8 mouse cellular contexts compared by ENCODE assay signal in the genomic region with DNA sequence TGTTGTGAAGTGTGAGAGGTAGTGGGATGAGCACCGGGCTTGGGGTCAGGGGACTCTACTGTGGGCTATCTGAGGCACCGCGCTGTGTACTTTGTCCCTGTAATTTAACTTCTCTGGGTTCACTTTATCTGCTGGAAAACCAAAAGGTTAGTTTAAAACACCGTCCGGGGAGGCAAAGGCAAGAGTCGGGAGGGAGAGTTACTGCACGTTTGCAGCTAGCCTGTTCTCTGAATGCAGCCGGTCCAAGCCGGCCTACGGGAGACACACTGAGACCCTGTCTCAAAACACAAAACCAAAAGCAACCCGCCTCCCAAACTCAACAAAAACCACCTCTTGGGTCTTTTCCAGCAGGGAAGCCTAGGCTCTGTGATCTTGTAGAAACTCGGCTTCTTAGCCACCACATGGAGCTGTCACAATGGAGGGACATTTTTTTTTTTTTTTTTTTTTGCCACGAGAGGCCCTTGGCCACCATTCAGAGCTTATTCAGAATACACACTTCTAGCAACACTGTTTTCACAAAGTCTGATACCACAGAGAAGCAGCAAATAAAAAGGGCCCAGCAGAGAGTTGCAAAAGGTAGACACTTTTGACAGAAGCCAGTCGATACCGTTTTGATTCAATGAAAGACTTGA. TPM values are rescaled to one million over a fixed set of nuclear protein-coding genes. Genes with fewer than 3 reads are reported as not detected.
DNase-seq lines count a peak whose midpoint lies in the region; ATAC-seq and TF ChIP-seq lines count a peak whose summit lies in the region.

No protein-coding gene starts in this region.

- no peak for TF ChIP-seq CTCF in midbrain, postnatal 0 days (IDR thresholded peaks at IDR 0.05)

- no peak for ATAC-seq in heart, embryonic 13.5 days (ENCODE audit: extremely low read depth, insufficient number of reproducible peaks, low FRiP score, low TSS enrichment)
- no peak for ATAC-seq in intestine, embryonic 15.5 days
- ATAC-seq in midbrain, postnatal 0 days (ENCODE audit: low FRiP score), result no peak

- H3K27ac ChIP-seq in heart, embryonic 13.5 days (replicated peaks), result peak overlapping the region; percentile 99
- H3K27ac ChIP-seq in intestine, embryonic 15.5 days, result peak overlapping the region; percentile 96
- H3K27ac ChIP-seq in midbrain, postnatal 0 days (ENCODE audit: low read depth, low read length), result peak overlapping the region; percentile 51; the same call in 1 of the 2 replicates

- H3K4me2 ChIP-seq in heart, embryonic 13.5 days, result peak overlapping the region; percentile 94
- H3K4me2 ChIP-seq in intestine, embryonic 15.5 days (replicated peaks), result peak overlapping the region; percentile 79
- peak overlapping the region; percentile 78 for H3K4me2 ChIP-seq in midbrain, postnatal 0 days (ENCODE audit: low read depth, low read length, poor library complexity, severe bottlenecking)

- peak overlapping the region; percentile 99 for H3K9ac ChIP-seq in heart, embryonic 13.5 days
- peak overlapping the region; percentile 99 for H3K9ac ChIP-seq in intestine, embryonic 15.5 days
- H3K9ac ChIP-seq in midbrain, postnatal 0 days (replicated peaks; ENCODE audit: low read length, poor library complexity, severe bottlenecking), result no peak overlapping the region; the same call in 1 of the 2 replicates

- 2% methylated on average over 15 of the region's 15 CpGs for WGBS in heart, embryonic 13.5 days
- WGBS in intestine, embryonic 15.5 days, result 4% methylated on average over 15 of the region's 15 CpGs
- WGBS in midbrain, postnatal 0 days, result 5% methylated on average over 15 of the region's 15 CpGs

- no peak for DNase-seq in heart, adult 18-20 months
- DNase-seq in embryo, embryonic 9.5 days (ENCODE audit: extremely low spot score), result peak; percentile 39
- DNase-seq in midbrain, postnatal 0 days (ENCODE audit: low spot score), result peak; percentile 55
- no peak for DNase-seq in urinary bladder, postnatal 10 days (ENCODE audit: low spot score)
- DNase-seq in layer of hippocampus, adult 8-10 months (ENCODE audit: low spot score in 2 of 2), result no peak
- DNase-seq in right cerebral cortex, postnatal 10 days (ENCODE audit: low spot score in 2 of 2), result no peak

- H3K27me3 ChIP-seq in heart, embryonic 13.5 days (replicated peaks), result no peaks in the 10 kb centered on the region
- no peaks in the 10 kb centered on the region for H3K27me3 ChIP-seq in intestine, embryonic 15.5 days (replicated peaks)
- H3K27me3 ChIP-seq in midbrain, postnatal 0 days (ENCODE audit: insufficient read depth, low read length), result no peaks in the 10 kb centered on the region

- H3K4me1 ChIP-seq in heart, embryonic 13.5 days, result peaks cover 42% of the 10 kb centered on the region
- H3K4me1 ChIP-seq in intestine, embryonic 15.5 days (replicated peaks), result peaks cover 22% of the 10 kb centered on the region
- H3K4me1 ChIP-seq in midbrain, postnatal 0 days (ENCODE audit: insufficient read depth, low read length), result peaks cover 11% of the 10 kb centered on the region; the same call in 1 of the 2 replicates

- peaks cover 7% of the 10 kb centered on the region for H3K36me3 ChIP-seq in heart, embryonic 13.5 days
- no peaks in the 10 kb centered on the region for H3K36me3 ChIP-seq in intestine, embryonic 15.5 days
- H3K36me3 ChIP-seq in midbrain, postnatal 0 days (ENCODE audit: insufficient read depth, low read length), result no peaks in the 10 kb centered on the region

- H3K4me3 ChIP-seq in heart, embryonic 13.5 days, result peak overlapping the region; percentile 96
- peak overlapping the region; percentile 83 for H3K4me3 ChIP-seq in intestine, embryonic 15.5 days (replicated peaks)
- H3K4me3 ChIP-seq in midbrain, postnatal 0 days (ENCODE audit: low read depth, low read length), result peak overlapping the region; percentile 69

- H3K9me3 ChIP-seq in heart, embryonic 13.5 days, result peaks cover 5% of the 10 kb centered on the region; the same call in 1 of the 2 replicates
- H3K9me3 ChIP-seq in intestine, embryonic 15.5 days, result no peaks in the 10 kb centered on the region
- no peaks in the 10 kb centered on the region for H3K9me3 ChIP-seq in midbrain, postnatal 0 days (ENCODE audit: low read length)

RNA-seq across cellular contexts. Expression of a gene that starts 2.2 kb away (rescaled TPM):
- 35.1 and 35.9 TPM in 2 replicates for polyA plus RNA-seq in heart, embryonic 13.5 days (2015; fragmentation: Nextera tagmentation; extraction: Ambion mirVana)
- 1 to 10 TPM; 5.0 to 5.8 TPM for total RNA-seq in heart, adult 18-20 months (2021)
- polyA plus RNA-seq in intestine, embryonic 15.5 days (2015; fragmentation: Nextera tagmentation; extraction: Ambion mirVana), result 34.4 and 40.8 TPM in 2 replicates
- 15.1 and 15.2 TPM in 2 replicates for total RNA-seq in midbrain, postnatal 0 days (2014; rRNA removed)
- polyA plus RNA-seq in midbrain, postnatal 0 days (2015; fragmentation: Nextera tagmentation; extraction: Ambion mirVana), result 13.9 and 16.6 TPM in 2 replicates
- total RNA-seq in layer of hippocampus, adult 8-10 months (2022), result 10 to 100 TPM in 2 of 4 experiments, 1 to 10 TPM in 2; 9.1 to 10.4 (median 9.9) TPM

RNA-seq across cellular contexts. Expression of a gene that starts 2.7 kb away (rescaled TPM):
- polyA plus RNA-seq in heart, embryonic 13.5 days (2015; fragmentation: Nextera tagmentation; extraction: Ambion mirVana), result 1.8 and 2.2 TPM in 2 replicates
- 1 to 10 TPM; 1.6 to 2.4 TPM for total RNA-seq in heart, adult 18-20 months (2021)
- polyA plus RNA-seq in intestine, embryonic 15.5 days (2015; fragmentation: Nextera tagmentation; extraction: Ambion mirVana), result 0.42 and 0.49 TPM in 2 replicates
- 0.94 and 1.8 TPM in 2 replicates for total RNA-seq in midbrain, postnatal 0 days (2014; rRNA removed)
- 3.3 and 4.9 TPM in 2 replicates for polyA plus RNA-seq in midbrain, postnatal 0 days (2015; fragmentation: Nextera tagmentation; extraction: Ambion mirVana)
- total RNA-seq in layer of hippocampus, adult 8-10 months (2022), result 1 to 10 TPM; 2.5 to 3.9 (median 3.0) TPM

RNA-seq across cellular contexts. Expression of a gene that starts 14.8 kb away (rescaled TPM):
- polyA plus RNA-seq in heart, embryonic 13.5 days (2015; fragmentation: Nextera tagmentation; extraction: Ambion mirVana), result 8.0 and 8.2 TPM in 2 replicates
- total RNA-seq in heart, adult 18-20 months (2021), result 1 to 10 TPM; 5.7 to 5.8 TPM
- 5.4 and 5.9 TPM in 2 replicates for polyA plus RNA-seq in intestine, embryonic 15.5 days (2015; fragmentation: Nextera tagmentation; extraction: Ambion mirVana)
- 45.3 and 55.7 TPM in 2 replicates for total RNA-seq in midbrain, postnatal 0 days (2014; rRNA removed)
- 9.4 and 10.8 TPM in 2 replicates for polyA plus RNA-seq in midbrain, postnatal 0 days (2015; fragmentation: Nextera tagmentation; extraction: Ambion mirVana)
- 10 to 100 TPM; 13.7 to 17.3 (median 16.5) TPM for total RNA-seq in layer of hippocampus, adult 8-10 months (2022)

RNA-seq across cellular contexts. Expression of a gene that starts 36.2 kb away (rescaled TPM):
- polyA plus RNA-seq in heart, embryonic 13.5 days (2015; fragmentation: Nextera tagmentation; extraction: Ambion mirVana), result 2.5 and 3.7 TPM in 2 replicates
- total RNA-seq in heart, adult 18-20 months (2021), result not detected
- 1.8 and 2.1 TPM in 2 replicates for polyA plus RNA-seq in intestine, embryonic 15.5 days (2015; fragmentation: Nextera tagmentation; extraction: Ambion mirVana)
- 72.5 and 80.2 TPM in 2 replicates for total RNA-seq in midbrain, postnatal 0 days (2014; rRNA removed)
- 103 and 111 TPM in 2 replicates for polyA plus RNA-seq in midbrain, postnatal 0 days (2015; fragmentation: Nextera tagmentation; extraction: Ambion mirVana)
- total RNA-seq in layer of hippocampus, adult 8-10 months (2022), result 100 to 1,000 TPM in 2 of 4 experiments, 10 to 100 TPM in 2; 90.3 to 104 (median 96.4) TPM

RNA-seq across cellular contexts. Expression of a gene that starts 51.8 kb away (rescaled TPM):
- polyA plus RNA-seq in heart, embryonic 13.5 days (2015; fragmentation: Nextera tagmentation; extraction: Ambion mirVana), result not detected in 2 replicates
- total RNA-seq in heart, adult 18-20 months (2021), result not detected
- not detected in 2 replicates for polyA plus RNA-seq in intestine, embryonic 15.5 days (2015; fragmentation: Nextera tagmentation; extraction: Ambion mirVana)
- total RNA-seq in midbrain, postnatal 0 days (2014; rRNA removed), result not detected in 2 replicates
- polyA plus RNA-seq in midbrain, postnatal 0 days (2015; fragmentation: Nextera tagmentation; extraction: Ambion mirVana), result not detected in 2 replicates
- total RNA-seq in layer of hippocampus, adult 8-10 months (2022), result not detected

Comparison
In these comparisons a context has a peak if more than half of its experiments do, and no peak if none do; other contexts are left out.
1. DNase-seq: peak in embryo, embryonic 9.5 days (single experiment) and midbrain, postnatal 0 days (single experiment); none in heart, adult 18-20 months (0 of 2), urinary bladder, postnatal 10 days (single experiment), layer of hippocampus, adult 8-10 months (0 of 2) and right cerebral cortex, postnatal 10 days (0 of 2).
2. Peak in every context shown above with its lines, with median percentiles within 50 percentile points of each other: H3K27ac ChIP-seq, H3K4me2 ChIP-seq and H3K4me3 ChIP-seq.